Mouse (Mus musculus) liver, postnatal 0 days (tissue): ENCODE measurements around the gene Gabra6. TPM values are rescaled to one million over a fixed set of nuclear protein-coding genes. Genes with fewer than 3 reads are reported as not detected.

Experiments
- ATAC-seq: fragments of 200-750 bp; cut with Nextera tagmentation; 2 replicates; pipeline ENCODE4 v1.8.0; 2017; ENCODE audit warnings: mild to moderate bottlenecking, moderate library complexity
- DNase-seq: peaks from one replicate; pipeline ENCODE4 v3.0.0-alpha.2; 2016
- H3K27ac ChIP-seq: fragments of 300-500 bp; sonication (generic); 2 replicates; pipeline ENCODE4 v1.5.1; 2014; ENCODE audit warnings: antibody characterized with exemption, moderate library complexity, mild to moderate bottlenecking, low read depth
- H3K27me3 ChIP-seq: fragments of 300-500 bp; sonication (generic); 2 replicates; pipeline ENCODE4 v1.6.1; 2014; ENCODE audit warnings: low read length, control low read depth, mixed read lengths; ENCODE audit not compliant: insufficient read depth
- H3K36me3 ChIP-seq: fragments of 300-500 bp; sonication (generic); replicated peaks from 2 replicates; pipeline ENCODE4 v1.6.1; 2014; ENCODE audit warnings: mild to moderate bottlenecking, control low read depth, low read length, moderate library complexity, mixed read lengths; ENCODE audit not compliant: insufficient read depth
- H3K4me1 ChIP-seq: fragments of 300-500 bp; sonication (generic); 2 replicates; pipeline ENCODE4 v1.6.1; 2014; ENCODE audit warnings: antibody characterized with exemption, mild to moderate bottlenecking, control low read depth; ENCODE audit not compliant: insufficient read depth
- H3K4me2 ChIP-seq: fragments of 300-500 bp; sonication (generic); 2 replicates; pipeline ENCODE4 v1.6.1; 2014; ENCODE audit warnings: low read depth, mild to moderate bottlenecking, low read length, moderate library complexity, mixed read lengths
- H3K4me3 ChIP-seq: fragments of 300-500 bp; sonication (generic); 2 replicates; pipeline ENCODE4 v1.5.1; 2014; ENCODE audit warnings: low read depth, low read length
- H3K9ac ChIP-seq: fragments of 300-500 bp; sonication (generic); replicated peaks from 2 replicates; pipeline ENCODE4 v1.6.1; 2014; ENCODE audit warnings: mild to moderate bottlenecking, moderate library complexity
- H3K9me3 ChIP-seq: fragments of 300-500 bp; sonication (generic); 2 replicates; pipeline ENCODE4 v1.6.1; 2016; ENCODE audit warnings: mild to moderate bottlenecking, control low read depth, low read length, mixed read lengths
- CTCF ChIP-seq: sonication (generic); IDR thresholded peaks from 2 replicates; pipeline ENCODE4 v1.5.1; 2016; ENCODE audit warnings: antibody characterized with exemption, low read depth
- EP300 ChIP-seq: IDR thresholded peaks from 2 replicates; pipeline ENCODE4 v1.6.1; 2016; ENCODE audit warnings: antibody characterized with exemption, low read depth, mild to moderate bottlenecking
- WGBS: fragments of 180-500 bp; shearing (Covaris S2); extraction: QIAGEN DNeasy Blood & Tissue Kit; methylation state at CpG from one replicate; pipeline ENCODE4 v1.1.7; 2014; ENCODE audit not compliant: insufficient replicate concordance; 5-methylcytosine and 5-hydroxymethylcytosine counted together
- polyA plus RNA-seq: library from polyadenylated mRNA; unstranded; fragments of >200 nt; fragmentation: Nextera tagmentation; extraction: Ambion mirVana; gene quantifications from 2 replicates; pipeline ENCODE4 v1.2.1, GENCODE M21; 2015

Gene Gabra6
- polyA plus RNA-seq, 1 experiment from 2014 or later = not detected

- no peaks in the 10 kb centered on the region for H3K27me3 ChIP-seq
- ATAC-seq = no peak
- 69% methylated on average over 3 of the region's 3 CpGs for WGBS
These were observed 2.9 kb downstream of the Gabra6 start for GRCm38 (mm10) chr11:42317985-42318384.

GRCm38 (mm10) chr11:42314850-42315249 lies 6.0 kb downstream of the Gabra6 start:
- no peak overlapping the region for H3K4me3 ChIP-seq
- TF ChIP-seq EP300 = no peak
- no peak for TF ChIP-seq CTCF
- WGBS = 18% methylated on average over 6 of the region's 6 CpGs
- no peak for ATAC-seq
- no peak for DNase-seq
- no peak overlapping the region for H3K9ac ChIP-seq
- H3K9me3 ChIP-seq = no peaks in the 10 kb centered on the region
- no peak overlapping the region for H3K4me2 ChIP-seq
- H3K4me1 ChIP-seq = no peaks in the 10 kb centered on the region
- no peak overlapping the region for H3K27ac ChIP-seq
- no peaks in the 10 kb centered on the region for H3K36me3 ChIP-seq
- no peaks in the 10 kb centered on the region for H3K27me3 ChIP-seq

More at GRCm38 (mm10) chr11:42317985-42318384, 2.9 kb downstream of the Gabra6 start:
- Histone ChIP-seq H3K9ac (no peak overlapping the region), H3K4me1 (no peaks in the 10 kb centered on the region), H3K4me2 (no peak overlapping the region), H3K36me3 (no peaks in the 10 kb centered on the region), H3K27ac (no peak overlapping the region), H3K9me3 (no peaks in the 10 kb centered on the region), H3K4me3 (no peak overlapping the region)
- no peak for DNase-seq
- no peak for TF ChIP-seq CTCF
- TF ChIP-seq EP300 = no peak

- DNase-seq (no peak), ATAC-seq (no peak)
- Histone ChIP-seq H3K9ac (no peak overlapping the region), H3K27me3 (no peaks in the 10 kb centered on the region), H3K27ac (no peak overlapping the region), H3K36me3 (no peaks in the 10 kb centered on the region), H3K4me1 (no peaks in the 10 kb centered on the region), H3K9me3 (no peaks in the 10 kb centered on the region), H3K4me3 (no peak overlapping the region), H3K4me2 (no peak overlapping the region)
- WGBS = 64% methylated on average over 1 of the region's 1 CpGs
- TF ChIP-seq EP300 (no peak), CTCF (no peak)
These were observed 10.0 kb downstream of the Gabra6 start for GRCm38 (mm10) chr11:42310892-42311291.

- WGBS = 48% methylated on average over 2 of the region's 2 CpGs
- H3K9ac ChIP-seq = no peak overlapping the region
- H3K4me1 ChIP-seq = no peaks in the 10 kb centered on the region
- H3K4me3 ChIP-seq = no peak overlapping the region
- TF ChIP-seq CTCF = no peak
- no peak for TF ChIP-seq EP300
- no peak for ATAC-seq
- H3K9me3 ChIP-seq = no peaks in the 10 kb centered on the region
- DNase-seq = no peak
- no peak overlapping the region for H3K4me2 ChIP-seq
- H3K27me3 ChIP-seq = no peaks in the 10 kb centered on the region
- H3K36me3 ChIP-seq = no peaks in the 10 kb centered on the region
- no peak overlapping the region for H3K27ac ChIP-seq
These were observed 11.8 kb downstream of the Gabra6 start for GRCm38 (mm10) chr11:42309086-42309485.

- Histone ChIP-seq H3K9me3 (no peaks in the 10 kb centered on the region), H3K9ac (no peak overlapping the region), H3K4me1 (no peaks in the 10 kb centered on the region), H3K4me3 (no peak overlapping the region), H3K36me3 (no peaks in the 10 kb centered on the region), H3K27ac (no peak overlapping the region), H3K4me2 (no peak overlapping the region), H3K27me3 (no peaks in the 10 kb centered on the region)
- TF ChIP-seq EP300 (no peak), CTCF (no peak)
- ATAC-seq (no peak), DNase-seq (no peak)
- 61% methylated on average over 1 of the region's 1 CpGs for WGBS
These were observed 14.8 kb downstream of the Gabra6 start for GRCm38 (mm10) chr11:42306095-42306494.

GRCm38 (mm10) chr11:42258978-42259377 lies 61.9 kb downstream of the Gabra6 start:
- H3K4me2 ChIP-seq = no peak overlapping the region
- WGBS = 48% methylated on average over 3 of the region's 3 CpGs
- no peak overlapping the region for H3K27ac ChIP-seq
- ATAC-seq (peak; percentile 62), DNase-seq (peak; percentile 20)
- H3K4me3 ChIP-seq = no peak overlapping the region
- no peaks in the 10 kb centered on the region for H3K9me3 ChIP-seq
- no peak overlapping the region for H3K9ac ChIP-seq
- H3K4me1 ChIP-seq = no peaks in the 10 kb centered on the region
- TF ChIP-seq EP300 (no peak), CTCF (no peak)
- H3K27me3 ChIP-seq = no peaks in the 10 kb centered on the region
- no peaks in the 10 kb centered on the region for H3K36me3 ChIP-seq

Other genes starting within 250 kb of the Gabra6 start
- gene Gabra1, start 138.1 kb downstream of the Gabra6 start, polyA plus RNA-seq = 0.04 and 0.12 TPM in 2 replicates
- gene Gabrb2, start 98.7 kb upstream of the Gabra6 start, polyA plus RNA-seq = not detected in 2 replicates